Mouse (Mus musculus) small intestine, adult 2 months (tissue): ENCODE data around the gene Manba.

ENCODE experiments used
- CTCF ChIP-seq: fragments of 200-500 bp; IDR thresholded peaks from 2 replicates; pipeline ENCODE4 v1.5.1; 2012; ENCODE audit warnings: low read depth, mild to moderate bottlenecking, control low read depth, inconsistent platforms, low read length, moderate library complexity, mixed read lengths; ENCODE audit not compliant: insufficient replicate concordance, insufficient read length; ENCODE audit errors: extremely low read depth
- POLR2A ChIP-seq: fragments of 200-500 bp; IDR thresholded peaks from 2 replicates; pipeline ENCODE4 v1.6.1; 2012; ENCODE audit warnings: low read depth, mild to moderate bottlenecking, control low read depth, inconsistent platforms, low read length, moderate library complexity

GRCm38 (mm10) chr3:135505916-135506482 is 20.6 kb downstream of the Manba start:
- no peak for TF ChIP-seq POLR2A
- TF ChIP-seq CTCF: no peak
